Mouse (Mus musculus) olfactory bulb, adult 2 months (tissue): ENCODE measurements at regions not wholly inside any gene's neighbourhood (a gene's known extent, or its start where the extent isn't known, plus 50 kb on each side); places are given as distances from the start of the nearest gene placed in this dataset.

ENCODE experiments used
- CTCF ChIP-seq: fragments of 200-500 bp; IDR thresholded peaks from 2 replicates; pipeline ENCODE4 v1.5.1; 2012; ENCODE audit warnings: low read depth, mild to moderate bottlenecking, low read length, moderate library complexity; ENCODE audit not compliant: insufficient read depth
- POLR2A ChIP-seq: fragments of 200-500 bp; IDR thresholded peaks from 2 replicates; pipeline ENCODE4 v1.6.1; 2012; ENCODE audit warnings: mild to moderate bottlenecking, low read depth, low read length, moderate library complexity; ENCODE audit not compliant: insufficient read depth

DNA sequence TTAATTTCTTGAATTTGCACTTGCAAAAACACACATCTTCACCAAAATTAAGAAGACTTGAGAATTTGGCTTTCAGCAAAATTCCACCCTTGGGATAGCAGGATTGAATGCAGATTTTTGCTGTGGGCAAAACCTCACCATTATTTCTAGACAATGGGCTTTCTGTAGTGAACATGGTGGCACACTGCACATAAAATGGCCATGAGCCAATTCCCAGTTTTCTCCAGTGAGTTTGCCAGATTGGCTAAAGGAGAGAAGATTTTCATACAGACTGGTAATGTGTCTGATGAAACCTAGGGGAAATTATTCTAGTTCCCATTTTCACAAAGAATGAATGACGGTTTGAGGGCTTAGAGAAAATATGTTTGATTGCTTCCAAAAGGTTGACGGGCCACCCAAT is 2640.1 kb upstream of the Gm7489 start:
- no peak for TF ChIP-seq POLR2A
- TF ChIP-seq CTCF: no peak
